Mouse (Mus musculus): ENCODE results near the gene Kel.

Gene Kel

GRCm38 (mm10) chr6:41646220-41646619 is 57.9 kb downstream of the Kel start:
- no peak for DNase-seq (ENCODE audit: low spot score in 2 of 2)

- DNase-seq (ENCODE audit: low spot score in 2 of 2), result no peak
Measured at GRCm38 (mm10) chr6:41643227-41643626, 60.9 kb downstream of the Kel start.

- no peak for DNase-seq (ENCODE audit: low spot score in 2 of 2)
Measured at GRCm38 (mm10) chr6:41642765-41643164, 61.4 kb downstream of the Kel start.

GRCm38 (mm10) chr6:41641173-41641866 is 62.8 kb downstream of the Kel start:
- no peak for DNase-seq (ENCODE audit: low spot score in 2 of 2)

- DNase-seq (ENCODE audit: low spot score in 2 of 2), result no peak
Measured at GRCm38 (mm10) chr6:41640449-41640848, 63.7 kb downstream of the Kel start.

GRCm38 (mm10) chr6:41637927-41638506 is 66.1 kb downstream of the Kel start:
- no peak for DNase-seq (ENCODE audit: low spot score in 2 of 2)

GRCm38 (mm10) chr6:41637393-41637792 is 66.7 kb downstream of the Kel start:
- no peak for DNase-seq (ENCODE audit: low spot score in 2 of 2)

All from right cerebral cortex, postnatal 10 days (tissue).